Mouse (Mus musculus) regulatory T cell (primary cell): ENCODE results near the gene Crb2.

Experiments used
- in situ Hi-C: fragments of 300-600 bp; cut with MboI, MseI; formaldehyde crosslinking; loops from one replicate; pipeline ENCODE4 v1.15.1; 2025; ENCODE audit warnings: high pct_unique_total_duplicates

Crb2 gene

GRCm38 (mm10) chr2:37797046-37797445 lies 21.0 kb downstream of the Crb2 start:
- in situ Hi-C loops = no loop called here

- in situ Hi-C loops = no loop called here
Measured at GRCm38 (mm10) chr2:37799137-37799536, 23.1 kb downstream of the Crb2 start.

GRCm38 (mm10) chr2:37801687-37802086 lies 25.6 kb downstream of the Crb2 start:
- in situ Hi-C loops = no loop called here

- in situ Hi-C loops = no loop called here
Measured at GRCm38 (mm10) chr2:37802610-37803212, 26.7 kb downstream of the Crb2 start.

- in situ Hi-C loops = loop anchor here (5.0 to 10.0 kb wide), 2 partner anchors 133 to 576 kb away; no protein-coding TSS in a partner anchor
Measured at GRCm38 (mm10) chr2:37811682-37812081, 35.6 kb downstream of the Crb2 start.

GRCm38 (mm10) chr2:37812401-37812800 lies 36.4 kb downstream of the Crb2 start:
- in situ Hi-C loops = loop anchor here (5.0 to 10.0 kb wide), 2 partner anchors 132 to 575 kb away; no protein-coding TSS in a partner anchor

- in situ Hi-C loops = loop anchor here (5.0 to 10.0 kb wide), 2 partner anchors 130 to 572 kb away; no protein-coding TSS in a partner anchor
Measured at GRCm38 (mm10) chr2:37814820-37815361, 38.8 kb downstream of the Crb2 start.

GRCm38 (mm10) chr2:37815676-37816075 lies 39.6 kb downstream of the Crb2 start:
- in situ Hi-C loops = loop anchor here (10.0 kb wide), 1 partner anchor 129 kb away; no protein-coding TSS in a partner anchor

- in situ Hi-C loops = loop anchor here (10.0 kb wide), 1 partner anchor 126 kb away; no protein-coding TSS in a partner anchor
Measured at GRCm38 (mm10) chr2:37818761-37819525, 42.9 kb downstream of the Crb2 start.

GRCm38 (mm10) chr2:37819526-37820152 lies 43.6 kb downstream of the Crb2 start:
- in situ Hi-C loops = loop anchor here (10.0 kb wide), 1 partner anchor 125 kb away; no protein-coding TSS in a partner anchor

- in situ Hi-C loops = no loop called here
Measured at GRCm38 (mm10) chr2:37822122-37822521, 46.1 kb downstream of the Crb2 start.

GRCm38 (mm10) chr2:37823826-37824225 lies 47.8 kb downstream of the Crb2 start:
- in situ Hi-C loops = no loop called here

GRCm38 (mm10) chr2:37829758-37830275 lies 53.8 kb downstream of the Crb2 start:
- in situ Hi-C loops = no loop called here

GRCm38 (mm10) chr2:37832253-37832652 lies 56.2 kb downstream of the Crb2 start:
- in situ Hi-C loops = no loop called here

- in situ Hi-C loops = no loop called here
Measured at GRCm38 (mm10) chr2:37836926-37837325, 60.9 kb downstream of the Crb2 start.

- in situ Hi-C loops = no loop called here
Measured at GRCm38 (mm10) chr2:37837542-37837941, 61.5 kb downstream of the Crb2 start.

GRCm38 (mm10) chr2:37838202-37838984 lies 62.3 kb downstream of the Crb2 start:
- in situ Hi-C loops = no loop called here

- in situ Hi-C loops = no loop called here
Measured at GRCm38 (mm10) chr2:37839922-37840321, 63.9 kb downstream of the Crb2 start.

GRCm38 (mm10) chr2:37842151-37842569 lies 66.1 kb downstream of the Crb2 start:
- in situ Hi-C loops = no loop called here

GRCm38 (mm10) chr2:37842719-37843118 lies 66.7 kb downstream of the Crb2 start:
- in situ Hi-C loops = no loop called here
